Mouse (Mus musculus): ENCODE measurements at regions not wholly inside any gene's neighbourhood (a gene's known extent, or its start where the extent isn't known, plus 50 kb on each side); places are given as distances from the start of the nearest gene placed in this dataset.

DNA sequence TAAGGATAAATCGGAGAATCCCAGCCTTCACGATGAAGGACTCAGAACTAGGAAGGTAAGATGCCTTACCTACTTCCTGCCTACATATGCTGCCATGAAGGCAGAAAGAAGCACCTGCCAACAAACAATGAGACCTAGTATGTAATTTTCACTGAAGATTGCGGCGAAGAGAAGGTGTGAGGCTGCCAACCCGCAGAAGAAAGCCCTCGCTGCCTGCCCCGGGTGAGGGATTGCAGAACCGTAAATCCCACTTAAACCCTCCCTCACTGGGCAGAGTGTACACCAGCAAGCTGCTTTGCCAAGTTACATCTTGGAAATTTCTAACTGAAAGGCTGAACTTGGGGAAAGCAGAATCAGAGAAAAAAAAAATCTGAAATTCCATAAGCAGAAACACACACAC lies 458.4 kb upstream of the 4930412O13Rik start:
- no peaks in the 10 kb centered on the region for H3K27me3 ChIP-seq (ENCODE audit: control insufficient read depth, insufficient read depth, low read length)
- DNase-seq (ENCODE audit: low spot score) (no peak), ATAC-seq (ENCODE audit: low FRiP score) (no peak)
- no peak overlapping the region for H3K27ac ChIP-seq (ENCODE audit: low read depth, low read length)
- H3K36me3 ChIP-seq (ENCODE audit: control insufficient read depth, insufficient read depth, low read length) = no peaks in the 10 kb centered on the region
- no peak overlapping the region for H3K4me3 ChIP-seq (ENCODE audit: low read depth, low read length)
- no peak overlapping the region for H3K4me2 ChIP-seq (replicated peaks; ENCODE audit: low read depth, low read length)
- H3K9ac ChIP-seq (ENCODE audit: low read depth, low read length) = no peak overlapping the region
- no peaks in the 10 kb centered on the region for H3K9me3 ChIP-seq (ENCODE audit: control insufficient read depth, low read length)
- no peaks in the 10 kb centered on the region for H3K4me1 ChIP-seq (replicated peaks; ENCODE audit: control insufficient read depth, insufficient read depth, low read length)
- WGBS = 90% methylated on average over 8 of the region's 8 CpGs

DNA sequence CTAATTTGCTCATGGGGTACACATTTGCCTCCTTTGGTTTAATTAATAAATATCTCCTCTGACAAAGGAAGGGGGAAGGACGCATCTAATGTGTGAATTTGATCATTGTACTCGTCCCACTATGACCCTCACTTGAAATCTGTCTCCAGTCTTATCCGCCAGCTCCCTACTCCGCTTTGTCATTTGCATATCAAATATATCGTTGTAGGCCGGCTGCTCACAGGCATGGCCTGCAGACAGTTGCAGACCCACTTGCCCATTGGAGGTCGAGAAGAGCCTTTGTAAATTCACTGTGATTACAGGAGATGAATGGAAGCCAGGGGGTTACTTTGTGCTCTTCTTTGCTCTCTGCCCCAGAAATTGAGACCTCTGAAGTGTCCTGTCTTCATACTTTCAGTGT lies 457.5 kb upstream of the 4930412O13Rik start:
- no peaks in the 10 kb centered on the region for H3K9me3 ChIP-seq (ENCODE audit: control insufficient read depth, low read length)
- DNase-seq (ENCODE audit: low spot score) (no peak), ATAC-seq (ENCODE audit: low FRiP score) (peak; percentile 60; the same call in 1 of the 2 replicates)
- no peak overlapping the region for H3K27ac ChIP-seq (ENCODE audit: low read depth, low read length)
- WGBS = 20% methylated on average over 7 of the region's 7 CpGs
- no peak overlapping the region for H3K9ac ChIP-seq (ENCODE audit: low read depth, low read length)
- no peaks in the 10 kb centered on the region for H3K36me3 ChIP-seq (ENCODE audit: control insufficient read depth, insufficient read depth, low read length)
- no peak overlapping the region for H3K4me2 ChIP-seq (replicated peaks; ENCODE audit: low read depth, low read length)
- H3K27me3 ChIP-seq (ENCODE audit: control insufficient read depth, insufficient read depth, low read length) = no peaks in the 10 kb centered on the region
- H3K4me3 ChIP-seq (ENCODE audit: low read depth, low read length) = no peak overlapping the region
- no peaks in the 10 kb centered on the region for H3K4me1 ChIP-seq (replicated peaks; ENCODE audit: control insufficient read depth, insufficient read depth, low read length)

- no peak for ATAC-seq (ENCODE audit: low FRiP score)
Measured at GRCm38 (mm10) chr2:9433110-9433940, 447.7 kb upstream of the 4930412O13Rik start.

GRCm38 (mm10) chr2:9435155-9435872 lies 445.7 kb upstream of the 4930412O13Rik start:
- H3K9me3 ChIP-seq (ENCODE audit: control insufficient read depth, low read length) = no peaks in the 10 kb centered on the region
- no peak overlapping the region for H3K9ac ChIP-seq (ENCODE audit: low read depth, low read length)
- DNase-seq (ENCODE audit: low spot score) = no peak
- H3K27me3 ChIP-seq (ENCODE audit: control insufficient read depth, insufficient read depth, low read length) = no peaks in the 10 kb centered on the region
- no peak overlapping the region for H3K4me3 ChIP-seq (ENCODE audit: low read depth, low read length)
- H3K36me3 ChIP-seq (ENCODE audit: control insufficient read depth, insufficient read depth, low read length) = no peaks in the 10 kb centered on the region
- no peak for ATAC-seq (ENCODE audit: low FRiP score)
- H3K27ac ChIP-seq (ENCODE audit: low read depth, low read length) = no peak overlapping the region
- 65% methylated on average over 9 of the region's 9 CpGs for WGBS
- no peaks in the 10 kb centered on the region for H3K4me1 ChIP-seq (replicated peaks; ENCODE audit: control insufficient read depth, insufficient read depth, low read length)
- no peak overlapping the region for H3K4me2 ChIP-seq (replicated peaks; ENCODE audit: low read depth, low read length)

More at GRCm38 (mm10) chr2:9433110-9433940, 447.7 kb upstream of the 4930412O13Rik start:
- Histone ChIP-seq H3K27me3 (ENCODE audit: control insufficient read depth, insufficient read depth, low read length) (no peaks in the 10 kb centered on the region), H3K27ac (ENCODE audit: low read depth, low read length) (no peak overlapping the region), H3K9me3 (ENCODE audit: control insufficient read depth, low read length) (no peaks in the 10 kb centered on the region), H3K36me3 (ENCODE audit: control insufficient read depth, insufficient read depth, low read length) (no peaks in the 10 kb centered on the region), H3K4me2 (replicated peaks; ENCODE audit: low read depth, low read length) (no peak overlapping the region), H3K4me3 (ENCODE audit: low read depth, low read length) (no peak overlapping the region), H3K4me1 (replicated peaks; ENCODE audit: control insufficient read depth, insufficient read depth, low read length) (no peaks in the 10 kb centered on the region), H3K9ac (ENCODE audit: low read depth, low read length) (no peak overlapping the region)
- 33% methylated on average over 17 of the region's 17 CpGs for WGBS
- no peak for DNase-seq (ENCODE audit: low spot score)

- no peak for ATAC-seq (ENCODE audit: low FRiP score)
- H3K4me2 ChIP-seq (replicated peaks; ENCODE audit: low read depth, low read length) = no peak overlapping the region
- H3K27me3 ChIP-seq (ENCODE audit: control insufficient read depth, insufficient read depth, low read length) = no peaks in the 10 kb centered on the region
- H3K9ac ChIP-seq (ENCODE audit: low read depth, low read length) = no peak overlapping the region
- H3K36me3 ChIP-seq (ENCODE audit: control insufficient read depth, insufficient read depth, low read length) = no peaks in the 10 kb centered on the region
- H3K9me3 ChIP-seq (ENCODE audit: control insufficient read depth, low read length) = no peaks in the 10 kb centered on the region
- no peak for DNase-seq (ENCODE audit: low spot score)
- no peak overlapping the region for H3K4me3 ChIP-seq (ENCODE audit: low read depth, low read length)
- H3K27ac ChIP-seq (ENCODE audit: low read depth, low read length) = no peak overlapping the region
- no peaks in the 10 kb centered on the region for H3K4me1 ChIP-seq (replicated peaks; ENCODE audit: control insufficient read depth, insufficient read depth, low read length)
Measured at GRCm38 (mm10) chr2:9443103-9443502, 437.9 kb upstream of the 4930412O13Rik start.

- WGBS = 79% methylated on average over 1 of the region's 1 CpGs
- Histone ChIP-seq H3K4me2 (replicated peaks; ENCODE audit: low read depth, low read length) (no peak overlapping the region), H3K4me1 (replicated peaks; ENCODE audit: control insufficient read depth, insufficient read depth, low read length) (no peaks in the 10 kb centered on the region), H3K36me3 (ENCODE audit: control insufficient read depth, insufficient read depth, low read length) (no peaks in the 10 kb centered on the region), H3K27me3 (ENCODE audit: control insufficient read depth, insufficient read depth, low read length) (no peaks in the 10 kb centered on the region), H3K4me3 (ENCODE audit: low read depth, low read length) (no peak overlapping the region), H3K9me3 (ENCODE audit: control insufficient read depth, low read length) (no peaks in the 10 kb centered on the region), H3K27ac (ENCODE audit: low read depth, low read length) (no peak overlapping the region), H3K9ac (ENCODE audit: low read depth, low read length) (no peak overlapping the region)
- ATAC-seq (ENCODE audit: low FRiP score) (no peak), DNase-seq (ENCODE audit: low spot score) (no peak)
Measured at GRCm38 (mm10) chr2:9445826-9446225, 435.2 kb upstream of the 4930412O13Rik start.

DNA sequence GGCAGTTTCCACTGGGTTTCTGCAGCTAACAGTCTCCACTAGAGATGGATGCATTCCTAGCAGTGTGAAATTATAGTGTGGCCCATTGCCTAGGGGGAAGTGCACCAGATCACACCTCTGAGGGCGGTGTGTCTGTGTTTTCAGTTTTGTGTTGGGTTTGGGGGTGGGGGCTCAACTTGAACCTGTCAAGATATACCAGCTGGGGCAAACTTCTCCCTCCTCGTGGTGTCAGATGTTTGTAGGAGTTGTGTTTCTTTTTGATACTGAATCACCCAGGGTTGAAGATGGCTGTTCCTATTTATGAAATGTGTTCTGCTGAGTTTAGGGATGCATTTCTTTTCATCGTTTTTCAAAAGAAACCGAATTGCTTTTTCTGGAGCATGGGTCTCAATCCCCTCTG lies 416.6 kb upstream of the 4930412O13Rik start:
- no peaks in the 10 kb centered on the region for H3K27me3 ChIP-seq (ENCODE audit: control insufficient read depth, insufficient read depth, low read length)
- DNase-seq (ENCODE audit: low spot score) (no peak), ATAC-seq (ENCODE audit: low FRiP score) (no peak)
- H3K9ac ChIP-seq (ENCODE audit: low read depth, low read length) = no peak overlapping the region
- H3K36me3 ChIP-seq (ENCODE audit: control insufficient read depth, insufficient read depth, low read length) = no peaks in the 10 kb centered on the region
- H3K4me3 ChIP-seq (ENCODE audit: low read depth, low read length) = no peak overlapping the region
- no peaks in the 10 kb centered on the region for H3K4me1 ChIP-seq (replicated peaks; ENCODE audit: control insufficient read depth, insufficient read depth, low read length)
- H3K9me3 ChIP-seq (ENCODE audit: control insufficient read depth, low read length) = no peaks in the 10 kb centered on the region
- WGBS = 74% methylated on average over 4 of the region's 4 CpGs
- H3K27ac ChIP-seq (ENCODE audit: low read depth, low read length) = no peak overlapping the region
- H3K4me2 ChIP-seq (replicated peaks; ENCODE audit: low read depth, low read length) = no peak overlapping the region

DNA sequence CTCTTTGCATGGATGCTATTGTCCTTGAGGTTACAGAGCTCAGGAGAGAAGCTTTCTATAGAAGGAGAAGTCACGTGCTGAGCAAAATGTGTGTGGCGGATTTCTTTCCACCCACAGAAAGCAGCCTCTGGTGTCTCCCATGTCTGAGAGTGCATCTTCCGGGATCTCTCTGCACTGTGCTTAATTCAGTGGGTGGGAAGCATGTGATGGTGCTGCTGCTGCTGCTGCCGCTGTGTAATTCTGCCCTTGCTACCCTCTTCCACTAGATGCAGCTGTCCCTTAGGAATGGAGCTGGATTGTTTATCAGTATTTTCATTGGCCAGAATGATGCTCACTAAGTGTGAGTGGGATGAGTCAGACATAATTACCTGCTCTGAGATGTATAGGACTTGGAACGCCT lies 416.2 kb upstream of the 4930412O13Rik start:
- H3K4me3 ChIP-seq (ENCODE audit: low read depth, low read length) = no peak overlapping the region
- WGBS = 68% methylated on average over 5 of the region's 5 CpGs
- H3K4me2 ChIP-seq (replicated peaks; ENCODE audit: low read depth, low read length) = no peak overlapping the region
- H3K36me3 ChIP-seq (ENCODE audit: control insufficient read depth, insufficient read depth, low read length) = no peaks in the 10 kb centered on the region
- H3K27ac ChIP-seq (ENCODE audit: low read depth, low read length) = no peak overlapping the region
- DNase-seq (ENCODE audit: low spot score) = no peak
- ATAC-seq (ENCODE audit: low FRiP score) = no peak
- H3K9ac ChIP-seq (ENCODE audit: low read depth, low read length) = no peak overlapping the region
- H3K27me3 ChIP-seq (ENCODE audit: control insufficient read depth, insufficient read depth, low read length) = no peaks in the 10 kb centered on the region
- no peaks in the 10 kb centered on the region for H3K9me3 ChIP-seq (ENCODE audit: control insufficient read depth, low read length)
- H3K4me1 ChIP-seq (replicated peaks; ENCODE audit: control insufficient read depth, insufficient read depth, low read length) = no peaks in the 10 kb centered on the region

- Histone ChIP-seq H3K36me3 (ENCODE audit: control insufficient read depth, insufficient read depth, low read length) (no peaks in the 10 kb centered on the region), H3K9ac (ENCODE audit: low read depth, low read length) (no peak overlapping the region), H3K27me3 (ENCODE audit: control insufficient read depth, insufficient read depth, low read length) (no peaks in the 10 kb centered on the region), H3K9me3 (ENCODE audit: control insufficient read depth, low read length) (no peaks in the 10 kb centered on the region), H3K27ac (ENCODE audit: low read depth, low read length) (no peak overlapping the region), H3K4me2 (replicated peaks; ENCODE audit: low read depth, low read length) (no peak overlapping the region), H3K4me1 (replicated peaks; ENCODE audit: control insufficient read depth, insufficient read depth, low read length) (no peaks in the 10 kb centered on the region), H3K4me3 (ENCODE audit: low read depth, low read length) (no peak overlapping the region)
- 92% methylated on average over 2 of the region's 2 CpGs for WGBS
- DNase-seq (ENCODE audit: low spot score) = no peak
- ATAC-seq (ENCODE audit: low FRiP score) = no peak
Measured at GRCm38 (mm10) chr2:9467573-9467972, 413.5 kb upstream of the 4930412O13Rik start.
